Mouse (Mus musculus): ENCODE data around the gene Fau.

- TF ChIP-seq CTCF (IDR thresholded peaks at IDR 0.05; ENCODE audit: low read depth, low read length) (no peak), POLR2A (IDR thresholded peaks at IDR 0.05; ENCODE audit: extremely low read depth, insufficient read depth, low read length) (no peak)
These were observed 19.3 kb upstream of the Fau start for GRCm38 (mm10) chr19:6038326-6038725.
